Mouse (Mus musculus) thymus, adult 2 months (tissue): Measurements from ENCODE around the gene Inpp1. TPM values are rescaled to one million over a fixed set of nuclear protein-coding genes. Genes with fewer than 3 reads are reported as not detected.

Source experiments
- DNase-seq: peaks from one replicate; pipeline ENCODE4 v3.0.0; 2021
- H3K27ac ChIP-seq: fragments of 200-500 bp; 2 replicates; pipeline ENCODE4 v1.5.1; 2012; ENCODE audit warnings: low read length, control low read depth; ENCODE audit not compliant: control insufficient read depth, insufficient read depth
- H3K27me3 ChIP-seq: fragments of 200-500 bp; 2 replicates; pipeline ENCODE4 v1.6.1; 2012; ENCODE audit warnings: mild to moderate bottlenecking, low read length, moderate library complexity, mixed read lengths; ENCODE audit not compliant: control insufficient read depth, insufficient read depth
- H3K36me3 ChIP-seq: fragments of 200-500 bp; 2 replicates; pipeline ENCODE4 v1.6.1; 2012; ENCODE audit warnings: mild to moderate bottlenecking, low read length, moderate library complexity; ENCODE audit not compliant: control insufficient read depth, insufficient read depth
- H3K4me1 ChIP-seq: fragments of 200-500 bp; replicated peaks from 2 replicates; pipeline ENCODE4 v1.6.1; 2012; ENCODE audit warnings: low read length; ENCODE audit not compliant: control insufficient read depth, insufficient read depth
- H3K4me3 ChIP-seq: fragments of 200-500 bp; 2 replicates; pipeline ENCODE4 v1.5.1; 2012; ENCODE audit warnings: mild to moderate bottlenecking, low read length, control low read depth, moderate library complexity; ENCODE audit not compliant: control insufficient read depth, insufficient read depth
- CTCF ChIP-seq: fragments of 200-500 bp; IDR thresholded peaks from 2 replicates; pipeline ENCODE4 v1.5.1; 2012; ENCODE audit warnings: mild to moderate bottlenecking, control low read depth, low read length, moderate library complexity, borderline replicate concordance; ENCODE audit not compliant: control insufficient read depth, poor library complexity, insufficient read depth; ENCODE audit errors: extremely low read depth
- POLR2A ChIP-seq: fragments of 200-500 bp; IDR thresholded peaks from 2 replicates; pipeline ENCODE4 v1.6.1; 2012; ENCODE audit warnings: mild to moderate bottlenecking, low read length, control low read depth, moderate library complexity; ENCODE audit not compliant: control insufficient read depth, poor library complexity, insufficient read depth; ENCODE audit errors: extremely low read depth
- WGBS: fragments of 180-500 bp; shearing (Covaris S2); methylation state at CpG from one replicate; pipeline ENCODE4 v1.1.7; 2018; 5-methylcytosine and 5-hydroxymethylcytosine counted together
- polyA plus RNA-seq: library from polyadenylated mRNA; depleted of rRNA; stranded (reverse); fragments of >200 nt; gene quantifications from 2 replicates; pipeline ENCODE4 v1.2.3, GENCODE M21; 2012; rRNA removed

Gene Inpp1
- polyA plus RNA-seq, 1 experiment = 33.8 TPM

DNA sequence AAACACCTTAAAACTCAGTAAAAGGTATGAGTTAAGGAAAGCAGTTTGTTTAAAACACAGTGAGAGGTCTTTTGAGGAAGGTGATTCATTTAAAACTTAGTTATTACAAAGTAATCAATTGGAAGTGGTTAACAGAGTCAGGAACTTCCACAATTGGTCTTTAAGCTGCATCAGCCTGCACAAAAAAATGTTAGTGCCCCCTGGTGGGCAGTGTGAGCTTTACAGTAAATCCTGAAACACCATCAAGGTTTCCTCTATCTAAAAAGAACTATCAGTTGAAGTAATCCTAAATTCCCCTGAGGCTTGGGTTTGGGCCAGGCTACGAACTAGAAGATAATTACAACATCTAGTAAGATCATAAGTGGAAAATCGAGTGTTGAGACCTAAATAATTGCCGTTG, 69.2 kb downstream of the Inpp1 start:
- Histone ChIP-seq H3K27ac (no peak overlapping the region), H3K4me3 (no peak overlapping the region), H3K27me3 (no peaks in the 10 kb centered on the region), H3K36me3 (no peaks in the 10 kb centered on the region), H3K4me1 (no peaks in the 10 kb centered on the region)
- peak; percentile 76 for DNase-seq
- 31% methylated on average over 3 of the region's 3 CpGs for WGBS
- no peak for TF ChIP-seq POLR2A
- TF ChIP-seq CTCF = no peak

DNA sequence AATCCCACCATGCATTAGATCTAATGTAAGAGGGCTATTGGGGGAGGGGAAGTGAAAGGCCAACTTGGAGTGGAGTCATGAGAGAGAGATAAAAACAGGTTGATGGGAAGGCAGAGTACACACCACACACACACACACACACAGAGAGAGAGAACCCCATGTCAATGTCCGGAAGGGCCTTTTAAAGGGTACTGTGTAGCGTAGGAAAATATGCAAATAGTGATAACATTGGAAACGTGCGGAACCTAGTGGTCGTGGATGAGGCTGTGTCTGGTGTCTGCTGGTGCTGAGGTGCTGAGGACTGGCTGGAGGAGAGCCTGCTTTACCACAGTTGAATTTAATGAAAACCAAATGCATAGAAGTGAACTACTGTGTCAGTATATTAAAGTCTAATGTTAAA, 74.9 kb downstream of the Inpp1 start:
- Histone ChIP-seq H3K36me3 (no peaks in the 10 kb centered on the region), H3K27ac (no peak overlapping the region), H3K27me3 (no peaks in the 10 kb centered on the region), H3K4me1 (no peaks in the 10 kb centered on the region), H3K4me3 (no peak overlapping the region)
- WGBS = 99% methylated on average over 5 of the region's 5 CpGs
- TF ChIP-seq CTCF (no peak), POLR2A (no peak)
- no peak for DNase-seq

Other genes with a start within 250 kb of the Inpp1 start
- 29.5 and 36.3 TPM in 2 replicates for gene Nemp2, start 187.0 kb downstream of the Inpp1 start, polyA plus RNA-seq
- 9.2 and 10.9 TPM in 2 replicates for gene Mfsd6, start 90.2 kb downstream of the Inpp1 start, polyA plus RNA-seq
- gene Hibch, start 27.2 kb upstream of the Inpp1 start, polyA plus RNA-seq = 22.7 and 23.9 TPM in 2 replicates
- 2.5 and 4.7 TPM in 2 replicates for gene 1700019D03Rik, start 202.5 kb upstream of the Inpp1 start, polyA plus RNA-seq
- gene Mstn, start 244.0 kb upstream of the Inpp1 start, polyA plus RNA-seq = 0.13 and 0.23 TPM in 2 replicates